Mouse (Mus musculus) kidney, adult 2 months (tissue): ENCODE data around the gene Ubr3. TPM values are rescaled to one million over a fixed set of nuclear protein-coding genes. Genes with fewer than 3 reads are reported as not detected.

Experiments used
- DNase-seq: peaks from one replicate; pipeline ENCODE4 v3.0.0; 2021
- H3K27ac ChIP-seq: fragments of 200-500 bp; 2 replicates; pipeline ENCODE4 v1.5.1; 2012; ENCODE audit warnings: low read depth, low read length, control low read depth, inconsistent platforms; ENCODE audit not compliant: insufficient read depth
- H3K27me3 ChIP-seq: fragments of 200-500 bp; replicated peaks from 2 replicates; pipeline ENCODE4 v1.6.1; 2012; ENCODE audit warnings: mild to moderate bottlenecking, moderate library complexity, low read length, inconsistent platforms; ENCODE audit not compliant: control insufficient read depth, insufficient read depth
- H3K36me3 ChIP-seq: fragments of 200-500 bp; 2 replicates; pipeline ENCODE4 v1.6.1; 2012; ENCODE audit warnings: mild to moderate bottlenecking, moderate library complexity, low read length, inconsistent platforms; ENCODE audit not compliant: control insufficient read depth, insufficient read depth
- H3K4me1 ChIP-seq: fragments of 200-500 bp; 2 replicates; pipeline ENCODE4 v1.6.1; 2011; ENCODE audit warnings: low read length; ENCODE audit not compliant: control insufficient read depth, insufficient read depth
- H3K4me3 ChIP-seq: fragments of 200-500 bp; 2 replicates; pipeline ENCODE4 v1.5.1; 2011; ENCODE audit warnings: mild to moderate bottlenecking, low read depth, low read length, control low read depth; ENCODE audit not compliant: insufficient read depth
- CTCF ChIP-seq: fragments of 200-500 bp; conservative IDR thresholded peaks from 2 replicates; pipeline ENCODE4 v1.5.1; 2011; ENCODE audit warnings: low read depth, mild to moderate bottlenecking, control low read depth, low read length, moderate library complexity, mixed read lengths; ENCODE audit not compliant: insufficient read depth, insufficient read length
- POLR2A ChIP-seq: fragments of 200-500 bp; IDR thresholded peaks from one replicate; pipeline ENCODE4 v1.6.1; 2011; ENCODE audit warnings: low read depth, low read length, control low read depth
- WGBS: fragments of 180-500 bp; shearing (Covaris S2); methylation state at CpG from one replicate; pipeline ENCODE4 v1.1.7; 2018; 5-methylcytosine and 5-hydroxymethylcytosine counted together
- polyA plus RNA-seq: library from polyadenylated mRNA; depleted of rRNA; stranded (reverse); fragments of >200 nt; gene quantifications from 2 replicates; pipeline ENCODE4 v1.2.3, GENCODE M21; 2012

The Ubr3 gene
- polyA plus RNA-seq, 1 experiment = 17.8 TPM

- no peak for TF ChIP-seq CTCF
- TF ChIP-seq POLR2A = no peak
- Histone ChIP-seq H3K27me3 (no peaks in the 10 kb centered on the region), H3K36me3 (peaks cover 2% of the 10 kb centered on the region), H3K27ac (no peak overlapping the region), H3K4me1 (no peaks in the 10 kb centered on the region), H3K4me3 (no peak overlapping the region)
- 96% methylated on average over 5 of the region's 5 CpGs for WGBS
- DNase-seq = no peak
These were observed 128.7 kb downstream of the Ubr3 start for GRCm38 (mm10) chr2:70025711-70026110.

- H3K27me3 ChIP-seq = no peaks in the 10 kb centered on the region
- H3K36me3 ChIP-seq = no peaks in the 10 kb centered on the region
- no peak overlapping the region for H3K4me3 ChIP-seq
- no peaks in the 10 kb centered on the region; the same call in 1 of the 2 replicates for H3K4me1 ChIP-seq
- no peak for DNase-seq
- 77% methylated on average over 2 of the region's 2 CpGs for WGBS
- no peak overlapping the region for H3K27ac ChIP-seq
- no peak for TF ChIP-seq CTCF
- TF ChIP-seq POLR2A = no peak
These were observed 134.4 kb downstream of the Ubr3 start for GRCm38 (mm10) chr2:70031472-70031871.

GRCm38 (mm10) chr2:70034895-70035294, 137.8 kb downstream of the Ubr3 start:
- no peak for DNase-seq
- no peaks in the 10 kb centered on the region; the same call in 1 of the 2 replicates for H3K4me1 ChIP-seq
- TF ChIP-seq CTCF = no peak
- no peak for TF ChIP-seq POLR2A
- H3K27me3 ChIP-seq = no peaks in the 10 kb centered on the region
- H3K4me3 ChIP-seq = no peak overlapping the region
- no peaks in the 10 kb centered on the region for H3K36me3 ChIP-seq
- WGBS = 77% methylated on average over 5 of the region's 5 CpGs
- no peak overlapping the region for H3K27ac ChIP-seq

GRCm38 (mm10) chr2:70035358-70035757, 138.3 kb downstream of the Ubr3 start:
- no peak for DNase-seq
- Histone ChIP-seq H3K4me1 (no peaks in the 10 kb centered on the region; the same call in 1 of the 2 replicates), H3K27me3 (no peaks in the 10 kb centered on the region), H3K4me3 (no peak overlapping the region), H3K27ac (no peak overlapping the region), H3K36me3 (no peaks in the 10 kb centered on the region)
- TF ChIP-seq CTCF (no peak), POLR2A (no peak)
- 52% methylated on average over 1 of the region's 1 CpGs for WGBS

GRCm38 (mm10) chr2:70037221-70037620, 140.2 kb downstream of the Ubr3 start:
- TF ChIP-seq CTCF = peak; percentile 54
- no peak for TF ChIP-seq POLR2A
- H3K27me3 ChIP-seq = no peaks in the 10 kb centered on the region
- WGBS = 67% methylated on average over 8 of the region's 8 CpGs
- no peaks in the 10 kb centered on the region; the same call in 1 of the 2 replicates for H3K4me1 ChIP-seq
- DNase-seq = peak; percentile 37
- no peaks in the 10 kb centered on the region for H3K36me3 ChIP-seq
- no peak overlapping the region for H3K4me3 ChIP-seq
- no peak overlapping the region for H3K27ac ChIP-seq

GRCm38 (mm10) chr2:70038752-70039151, 141.7 kb downstream of the Ubr3 start, which contains the start of gene Myo3b:
Gene Myo3b, plus strand, starts transcription at chr2:70039126.
- H3K27ac ChIP-seq = no peak within 1 kb of the TSS
- H3K4me3 ChIP-seq = no peak within 1 kb of the TSS
- no peaks in the 10 kb centered on the region for H3K36me3 ChIP-seq
- no peak for DNase-seq
- no peaks in the 10 kb centered on the region for H3K27me3 ChIP-seq
- H3K4me1 ChIP-seq = no peaks in the 10 kb centered on the region; the same call in 1 of the 2 replicates
- WGBS = 51% methylated on average over 7 of the region's 7 CpGs
- TF ChIP-seq POLR2A (no peak), CTCF (no peak)

- no peak overlapping the region for H3K27ac ChIP-seq
- H3K36me3 ChIP-seq = no peaks in the 10 kb centered on the region
- WGBS = 38% methylated on average over 6 of the region's 6 CpGs
- no peak overlapping the region for H3K4me3 ChIP-seq
- no peak for TF ChIP-seq POLR2A
- TF ChIP-seq CTCF = no peak
- H3K4me1 ChIP-seq = no peaks in the 10 kb centered on the region
- H3K27me3 ChIP-seq = no peaks in the 10 kb centered on the region
- no peak for DNase-seq
These were observed 147.4 kb downstream of the Ubr3 start for GRCm38 (mm10) chr2:70044466-70044865.
